Mouse (Mus musculus) lung, postnatal 0 days (tissue): Measurements from ENCODE around the gene Lrrc58. TPM values are rescaled to one million over a fixed set of nuclear protein-coding genes. Genes with fewer than 3 reads are reported as not detected.

Source experiments
- ATAC-seq: fragments of 200-750 bp; cut with Nextera tagmentation; 2 replicates; pipeline ENCODE4 v1.8.0; 2017; ENCODE audit warnings: moderate library complexity
- DNase-seq: peaks from one replicate; pipeline ENCODE4 v3.0.0-alpha.2; 2016; ENCODE audit warnings: low spot score
- H3K27ac ChIP-seq: fragments of 300-500 bp; sonication (generic); 2 replicates; pipeline ENCODE4 v1.5.1; 2014; ENCODE audit warnings: antibody characterized with exemption, mild to moderate bottlenecking, low read length, mixed read lengths
- H3K27me3 ChIP-seq: fragments of 300-500 bp; sonication (generic); replicated peaks from 2 replicates; pipeline ENCODE4 v1.6.1; 2014; ENCODE audit warnings: low read length, mixed read lengths; ENCODE audit not compliant: insufficient read depth
- H3K36me3 ChIP-seq: fragments of 300-500 bp; sonication (generic); 2 replicates; pipeline ENCODE4 v1.6.1; 2014; ENCODE audit warnings: low read length, mixed read lengths; ENCODE audit not compliant: insufficient read depth
- H3K4me1 ChIP-seq: fragments of 300-500 bp; sonication (generic); 2 replicates; pipeline ENCODE4 v1.6.1; 2014; ENCODE audit warnings: antibody characterized with exemption, low read depth, low read length, mixed read lengths; ENCODE audit not compliant: insufficient read depth
- H3K4me2 ChIP-seq: fragments of 300-500 bp; sonication (generic); replicated peaks from 2 replicates; pipeline ENCODE4 v1.6.1; 2014; ENCODE audit warnings: low read depth, mild to moderate bottlenecking, low read length, moderate library complexity, mixed read lengths
- H3K4me3 ChIP-seq: fragments of 300-500 bp; sonication (generic); 2 replicates; pipeline ENCODE4 v1.5.1; 2014; ENCODE audit warnings: low read depth, low read length
- H3K9ac ChIP-seq: fragments of 300-500 bp; sonication (generic); replicated peaks from 2 replicates; pipeline ENCODE4 v1.6.1; 2014; ENCODE audit warnings: low read depth, mild to moderate bottlenecking
- H3K9me3 ChIP-seq: fragments of 300-500 bp; sonication (generic); 2 replicates; pipeline ENCODE4 v1.6.1; 2016; ENCODE audit warnings: low read length, mixed read lengths
- CTCF ChIP-seq: IDR thresholded peaks from 2 replicates; pipeline ENCODE4 v1.5.1; 2016; ENCODE audit warnings: antibody characterized with exemption, mild to moderate bottlenecking
- EP300 ChIP-seq: IDR thresholded peaks from 2 replicates; pipeline ENCODE4 v1.6.1; 2016; ENCODE audit warnings: antibody characterized with exemption, mild to moderate bottlenecking, control low read depth
- WGBS: fragments of 180-500 bp; shearing (Covaris S2); extraction: QIAGEN DNeasy Blood & Tissue Kit; methylation state at CpG from one replicate; pipeline ENCODE4 v1.1.7; 2014; 5-methylcytosine and 5-hydroxymethylcytosine counted together
- polyA plus RNA-seq: library from polyadenylated mRNA; unstranded; fragments of >200 nt; fragmentation: Nextera tagmentation; extraction: Ambion mirVana; gene quantifications from 2 replicates; pipeline ENCODE4 v1.2.1, GENCODE M21; 2015

Lrrc58 gene
- polyA plus RNA-seq, 1 experiment from 2014 or later, result 40.7 TPM

- no peaks in the 10 kb centered on the region for H3K9me3 ChIP-seq
- H3K27ac ChIP-seq, result no peak overlapping the region
- TF ChIP-seq CTCF (no peak), EP300 (no peak)
- WGBS, result 65% methylated on average over 2 of the region's 2 CpGs
- no peaks in the 10 kb centered on the region for H3K36me3 ChIP-seq
- no peak for DNase-seq
- H3K27me3 ChIP-seq, result no peaks in the 10 kb centered on the region
- no peak overlapping the region for H3K4me3 ChIP-seq
- no peak for ATAC-seq
- no peak overlapping the region for H3K9ac ChIP-seq
- no peak overlapping the region for H3K4me2 ChIP-seq
- H3K4me1 ChIP-seq, result peaks cover 8% of the 10 kb centered on the region; the same call in 1 of the 2 replicates
Observed at GRCm38 (mm10) chr16:37842439-37842838, 25.8 kb upstream of the Lrrc58 start.

- Histone ChIP-seq H3K4me1 (peaks cover 8% of the 10 kb centered on the region; the same call in 1 of the 2 replicates), H3K4me2 (no peak overlapping the region), H3K4me3 (no peak overlapping the region), H3K27me3 (no peaks in the 10 kb centered on the region), H3K27ac (no peak overlapping the region), H3K9ac (no peak overlapping the region), H3K36me3 (no peaks in the 10 kb centered on the region), H3K9me3 (no peaks in the 10 kb centered on the region)
- WGBS, result 57% methylated on average over 12 of the region's 12 CpGs
- ATAC-seq (no peak), DNase-seq (peak; percentile 62)
- no peak for TF ChIP-seq CTCF
- peak; percentile 10; the same call in 1 of the 2 replicates for TF ChIP-seq EP300
Observed at GRCm38 (mm10) chr16:37843740-37844139, 24.4 kb upstream of the Lrrc58 start.

- DNase-seq, result no peak
- Histone ChIP-seq H3K27me3 (no peaks in the 10 kb centered on the region), H3K4me3 (no peak overlapping the region), H3K36me3 (no peaks in the 10 kb centered on the region), H3K4me1 (peaks cover 8% of the 10 kb centered on the region; the same call in 1 of the 2 replicates), H3K9ac (no peak overlapping the region), H3K4me2 (no peak overlapping the region), H3K27ac (no peak overlapping the region), H3K9me3 (no peaks in the 10 kb centered on the region)
- no peak for ATAC-seq
- WGBS, result 50% methylated on average over 7 of the region's 7 CpGs
- no peak for TF ChIP-seq CTCF
- TF ChIP-seq EP300, result no peak
Observed at GRCm38 (mm10) chr16:37845202-37845925, 22.8 kb upstream of the Lrrc58 start.

- no peak overlapping the region for H3K4me3 ChIP-seq
- H3K27ac ChIP-seq, result no peak overlapping the region
- no peak overlapping the region for H3K4me2 ChIP-seq
- 58% methylated on average over 3 of the region's 3 CpGs for WGBS
- no peaks in the 10 kb centered on the region for H3K27me3 ChIP-seq
- no peaks in the 10 kb centered on the region for H3K9me3 ChIP-seq
- ATAC-seq (peak; percentile 25), DNase-seq (no peak)
- H3K9ac ChIP-seq, result no peak overlapping the region
- no peaks in the 10 kb centered on the region for H3K36me3 ChIP-seq
- no peak for TF ChIP-seq CTCF
- peak; percentile 34; the same call in 1 of the 2 replicates for TF ChIP-seq EP300
- H3K4me1 ChIP-seq, result peaks cover 8% of the 10 kb centered on the region; the same call in 1 of the 2 replicates
Observed at GRCm38 (mm10) chr16:37847081-37847480, 21.1 kb upstream of the Lrrc58 start.

GRCm38 (mm10) chr16:37851366-37851765 is 16.8 kb upstream of the Lrrc58 start:
- no peak for TF ChIP-seq CTCF
- TF ChIP-seq EP300, result peak; percentile 69; the same call in 1 of the 2 replicates
- Histone ChIP-seq H3K4me3 (no peak overlapping the region), H3K27ac (peak overlapping the region; percentile 16), H3K9me3 (no peaks in the 10 kb centered on the region), H3K4me2 (no peak overlapping the region), H3K27me3 (no peaks in the 10 kb centered on the region), H3K4me1 (no peaks in the 10 kb centered on the region; the same call in 1 of the 2 replicates), H3K9ac (no peak overlapping the region), H3K36me3 (no peaks in the 10 kb centered on the region)
- ATAC-seq (peak; percentile 92), DNase-seq (peak; percentile 74)
- WGBS, result 37% methylated on average over 5 of the region's 5 CpGs

GRCm38 (mm10) chr16:37853279-37853678 is 14.9 kb upstream of the Lrrc58 start:
- WGBS, result 58% methylated on average over 9 of the region's 9 CpGs
- H3K27ac ChIP-seq, result no peak overlapping the region
- ATAC-seq, result no peak
- H3K9me3 ChIP-seq, result no peaks in the 10 kb centered on the region
- TF ChIP-seq EP300 (no peak), CTCF (no peak)
- H3K9ac ChIP-seq, result no peak overlapping the region
- no peak for DNase-seq
- no peaks in the 10 kb centered on the region for H3K27me3 ChIP-seq
- no peak overlapping the region for H3K4me3 ChIP-seq
- H3K4me1 ChIP-seq, result no peaks in the 10 kb centered on the region; the same call in 1 of the 2 replicates
- H3K36me3 ChIP-seq, result no peaks in the 10 kb centered on the region
- no peak overlapping the region for H3K4me2 ChIP-seq
